Mouse (Mus musculus) olfactory bulb, adult 2 months (tissue): ENCODE measurements around the gene Asap2. TPM values are rescaled to one million over a fixed set of nuclear protein-coding genes. Genes with fewer than 3 reads are reported as not detected.

ENCODE experiments used
- H3K27ac ChIP-seq: fragments of 200-500 bp; 2 replicates; pipeline ENCODE4 v1.5.1; 2012; ENCODE audit warnings: low read depth, low read length; ENCODE audit not compliant: insufficient read depth
- H3K4me1 ChIP-seq: fragments of 200-500 bp; 2 replicates; pipeline ENCODE4 v1.6.1; 2012; ENCODE audit warnings: low read length; ENCODE audit not compliant: control insufficient read depth, insufficient read depth
- H3K4me3 ChIP-seq: fragments of 200-500 bp; 2 replicates; pipeline ENCODE4 v1.5.1; 2012; ENCODE audit warnings: mild to moderate bottlenecking, low read depth, low read length, moderate library complexity; ENCODE audit not compliant: insufficient read depth
- CTCF ChIP-seq: fragments of 200-500 bp; IDR thresholded peaks from 2 replicates; pipeline ENCODE4 v1.5.1; 2012; ENCODE audit warnings: low read depth, mild to moderate bottlenecking, low read length, moderate library complexity; ENCODE audit not compliant: insufficient read depth
- POLR2A ChIP-seq: fragments of 200-500 bp; IDR thresholded peaks from 2 replicates; pipeline ENCODE4 v1.6.1; 2012; ENCODE audit warnings: mild to moderate bottlenecking, low read depth, low read length, moderate library complexity; ENCODE audit not compliant: insufficient read depth
- WGBS: fragments of 180-500 bp; shearing (Covaris S2); methylation state at CpG from one replicate; pipeline ENCODE4 v1.1.7; 2018; 5-methylcytosine and 5-hydroxymethylcytosine counted together
- polyA plus RNA-seq: library from polyadenylated mRNA; stranded (reverse); fragments of >200 nt; gene quantifications from 2 replicates; pipeline ENCODE4 v1.2.4, GENCODE M21; 2012; ENCODE audit warnings: low replicate concordance; ENCODE audit not compliant: missing spikeins, insufficient read depth, insufficient read length

Asap2 gene
- polyA plus RNA-seq, 1 experiment: not detected

GRCm38 (mm10) chr12:21233727-21234126 is 243.5 kb downstream of the Asap2 start:
- TF ChIP-seq POLR2A (no peak), CTCF (no peak)
- H3K4me1 ChIP-seq: no peaks in the 10 kb centered on the region
- no peak overlapping the region for H3K4me3 ChIP-seq
- no peak overlapping the region for H3K27ac ChIP-seq
- 92% methylated on average over 7 of the region's 7 CpGs for WGBS

- H3K4me3 ChIP-seq: no peak overlapping the region
- no peak overlapping the region for H3K27ac ChIP-seq
- no peaks in the 10 kb centered on the region for H3K4me1 ChIP-seq
- TF ChIP-seq CTCF (no peak), POLR2A (no peak)
- WGBS: 93% methylated on average over 2 of the region's 2 CpGs
Observed at GRCm38 (mm10) chr12:21234560-21234959, 244.3 kb downstream of the Asap2 start.

DNA sequence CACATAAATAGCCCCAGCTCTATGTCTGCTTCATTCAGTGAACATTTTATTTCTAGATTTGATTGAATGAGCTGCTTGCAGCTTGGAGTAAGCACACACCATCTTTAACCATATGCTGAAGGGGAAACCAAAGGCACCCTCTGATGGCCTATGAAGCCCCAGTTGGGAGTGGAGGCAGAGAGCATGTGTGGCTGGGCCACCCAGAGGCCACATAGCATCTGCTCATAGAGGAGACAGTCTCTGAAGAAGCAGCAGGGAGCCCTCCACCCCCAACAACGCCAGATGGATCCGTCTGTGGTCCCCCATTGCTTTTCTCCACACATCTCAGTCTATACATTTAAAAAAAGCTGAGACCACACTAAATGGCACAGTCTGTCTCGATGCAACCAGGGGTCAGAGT is 251.7 kb downstream of the Asap2 start:
- Histone ChIP-seq H3K4me1 (no peaks in the 10 kb centered on the region), H3K27ac (no peak overlapping the region), H3K4me3 (no peak overlapping the region)
- 78% methylated on average over 3 of the region's 3 CpGs for WGBS
- TF ChIP-seq CTCF (no peak), POLR2A (no peak)

DNA sequence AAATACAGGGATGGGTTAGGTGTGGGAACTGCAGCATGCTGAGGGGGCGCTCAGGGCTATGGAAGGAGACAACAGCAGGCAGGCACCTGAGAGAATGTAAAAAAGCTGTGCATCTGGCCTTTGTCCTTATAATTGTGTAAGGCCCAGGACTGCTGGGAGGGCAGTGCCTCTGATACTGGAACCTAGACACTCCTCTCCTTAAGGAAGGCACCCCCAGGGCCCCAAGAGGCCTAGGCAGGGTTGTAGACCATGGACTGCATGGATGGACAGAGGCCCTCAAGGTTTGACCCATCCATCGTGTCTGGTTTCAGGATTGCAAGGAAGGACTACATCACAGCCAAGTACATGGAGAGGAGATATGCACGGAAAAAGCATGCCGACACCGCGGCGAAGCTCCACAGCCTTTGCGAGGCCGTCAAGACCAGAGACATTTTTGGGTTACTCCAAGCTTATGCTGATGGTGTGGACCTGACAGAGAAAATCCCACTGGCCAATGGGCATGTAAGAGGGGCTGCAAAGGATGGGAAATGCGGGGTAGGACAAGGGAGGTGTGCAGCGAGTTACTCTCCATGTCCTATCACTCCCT is 254.2 kb downstream of the Asap2 start:
- WGBS: over 99% methylated on average over 11 of the region's 11 CpGs
- no peak for TF ChIP-seq CTCF
- no peak for TF ChIP-seq POLR2A
- Histone ChIP-seq H3K4me1 (no peaks in the 10 kb centered on the region), H3K4me3 (no peak overlapping the region), H3K27ac (no peak overlapping the region)

GRCm38 (mm10) chr12:21247711-21248392 is 257.6 kb downstream of the Asap2 start:
- WGBS: 90% methylated on average over 7 of the region's 7 CpGs
- TF ChIP-seq POLR2A: no peak
- no peak for TF ChIP-seq CTCF
- Histone ChIP-seq H3K4me3 (no peak overlapping the region), H3K4me1 (no peaks in the 10 kb centered on the region), H3K27ac (no peak overlapping the region)

- no peak overlapping the region for H3K27ac ChIP-seq
- 95% methylated on average over 6 of the region's 6 CpGs for WGBS
- TF ChIP-seq CTCF (no peak), POLR2A (no peak)
- no peaks in the 10 kb centered on the region for H3K4me1 ChIP-seq
- no peak overlapping the region for H3K4me3 ChIP-seq
Observed at GRCm38 (mm10) chr12:21260494-21261256, 270.4 kb downstream of the Asap2 start.

DNA sequence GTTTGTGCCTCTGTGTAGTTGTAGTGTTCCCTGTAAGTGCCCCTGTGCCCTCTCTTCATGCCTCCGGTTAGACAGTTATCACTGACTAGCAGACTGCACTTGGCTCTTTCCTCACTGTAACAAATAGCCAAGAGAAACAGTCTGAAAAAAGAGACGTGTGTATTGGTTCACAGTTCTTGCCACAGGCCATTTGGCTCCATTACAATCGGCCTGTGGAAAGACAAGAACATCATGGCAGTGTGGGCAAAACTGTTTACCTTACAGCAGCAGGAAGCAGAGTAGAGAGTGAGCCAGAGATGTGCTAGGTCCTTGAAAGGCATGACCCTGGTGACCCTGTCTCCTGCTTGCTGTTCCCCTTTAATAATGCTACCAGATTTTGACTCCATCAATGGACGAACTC is 271.3 kb downstream of the Asap2 start:
- H3K4me1 ChIP-seq: peaks cover 2% of the 10 kb centered on the region
- WGBS: 72% methylated on average over 4 of the region's 4 CpGs
- H3K4me3 ChIP-seq: no peak overlapping the region
- no peak overlapping the region for H3K27ac ChIP-seq
- no peak for TF ChIP-seq POLR2A
- no peak for TF ChIP-seq CTCF

GRCm38 (mm10) chr12:21263256-21263655 is 273.0 kb downstream of the Asap2 start:
- no peak overlapping the region for H3K27ac ChIP-seq
- 97% methylated on average over 5 of the region's 5 CpGs for WGBS

DNA sequence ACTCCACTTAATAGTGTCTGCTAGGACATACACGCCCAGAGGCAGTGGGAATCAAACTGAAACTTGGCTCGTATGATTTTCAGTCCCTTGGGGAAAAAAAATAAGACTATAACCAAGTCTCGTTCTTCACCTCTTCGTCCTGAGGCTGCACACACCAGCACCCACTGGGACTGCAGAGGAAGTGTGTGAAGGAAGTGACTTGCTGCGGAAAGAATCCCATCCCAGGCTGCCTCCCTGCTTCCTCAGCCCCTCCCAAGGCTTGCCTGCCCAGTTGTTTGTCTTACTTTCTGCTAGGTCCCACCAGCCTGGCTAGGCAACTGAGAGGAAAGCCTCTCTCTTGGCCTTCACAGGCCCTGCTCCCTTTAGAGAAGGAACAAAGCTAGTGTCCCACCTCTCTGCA is 274.0 kb downstream of the Asap2 start:
- H3K4me1 ChIP-seq: peaks cover 2% of the 10 kb centered on the region
- TF ChIP-seq CTCF (no peak), POLR2A (no peak)
- H3K27ac ChIP-seq: no peak overlapping the region
- H3K4me3 ChIP-seq: no peak overlapping the region
- WGBS: 90% methylated on average over 5 of the region's 5 CpGs

More at GRCm38 (mm10) chr12:21263256-21263655, 273.0 kb downstream of the Asap2 start:
- Histone ChIP-seq H3K4me1 (peaks cover 2% of the 10 kb centered on the region), H3K4me3 (no peak overlapping the region)
- no peak for TF ChIP-seq POLR2A
- TF ChIP-seq CTCF: no peak
